Mouse (Mus musculus) heart, embryonic 10.5 days (tissue): ENCODE measurements around the gene Spata9. TPM values are rescaled to one million over a fixed set of nuclear protein-coding genes. Genes with fewer than 3 reads are reported as not detected.
"Not testable (repeated sequence)": the region's sequence is repeated elsewhere in the genome, so short reads cannot be mapped to it uniquely, and the experiment has no call there.

Source experiments
- DNase-seq: peaks from one replicate; pipeline ENCODE4 v3.0.0-alpha.2; 2017; ENCODE audit warnings: low spot score
- H3K27ac ChIP-seq: fragments of 300-500 bp; sonication (generic); 2 replicates; pipeline ENCODE4 v1.5.1; 2016; ENCODE audit warnings: mild to moderate bottlenecking
- H3K27me3 ChIP-seq: fragments of 300-500 bp; sonication (generic); 2 replicates; pipeline ENCODE4 v1.6.1; 2016; ENCODE audit warnings: mild to moderate bottlenecking; ENCODE audit not compliant: poor library complexity, insufficient read depth, severe bottlenecking
- H3K36me3 ChIP-seq: fragments of 300-500 bp; sonication (generic); 2 replicates; pipeline ENCODE4 v1.6.1; 2016; ENCODE audit warnings: mild to moderate bottlenecking, moderate library complexity
- H3K4me1 ChIP-seq: fragments of 300-500 bp; sonication (generic); 2 replicates; pipeline ENCODE4 v1.6.1; 2016; ENCODE audit warnings: mild to moderate bottlenecking
- H3K4me3 ChIP-seq: fragments of 300-500 bp; sonication (generic); 2 replicates; pipeline ENCODE4 v1.5.1; 2016; ENCODE audit warnings: mild to moderate bottlenecking, moderate library complexity
- H3K9me3 ChIP-seq: fragments of 300-500 bp; sonication (generic); 2 replicates; pipeline ENCODE4 v1.6.1; 2016; ENCODE audit warnings: mild to moderate bottlenecking, moderate library complexity
- WGBS: fragments of 180-500 bp; shearing (Covaris S2); methylation state at CpG from one replicate; pipeline ENCODE4 v1.1.7; 2016; 5-methylcytosine and 5-hydroxymethylcytosine counted together
- polyA plus RNA-seq: library from polyadenylated mRNA; unstranded; fragments of >200 nt; fragmentation: Nextera tagmentation; extraction: Ambion mirVana; gene quantifications from 2 replicates; pipeline ENCODE4 v1.2.1, GENCODE M21; 2016

The Spata9 gene
- polyA plus RNA-seq = 0.28 and 0.34 TPM in 2 replicates

- DNase-seq = no peak
- Histone ChIP-seq H3K4me1 (no peaks in the 10 kb centered on the region), H3K4me3 (no peak within 1 kb of the TSS), H3K9me3 (no peaks in the 10 kb centered on the region), H3K36me3 (no peaks in the 10 kb centered on the region), H3K27ac (no peak within 1 kb of the TSS), H3K27me3 (no peaks in the 10 kb centered on the region)
- WGBS = 73% methylated on average over 1 of the region's 1 CpGs
Observed at GRCm38 (mm10) chr13:75966850-75967249, at the start of gene Spata9. Gene Spata9 (plus strand): TSS chr13:75967150.

GRCm38 (mm10) chr13:75927951-75928350 is 39.0 kb upstream of the Spata9 start:
- Histone ChIP-seq H3K27ac (no peak overlapping the region), H3K36me3 (peaks cover 24% of the 10 kb centered on the region), H3K9me3 (no peaks in the 10 kb centered on the region), H3K4me3 (no peak overlapping the region), H3K27me3 (no peaks in the 10 kb centered on the region), H3K4me1 (no peaks in the 10 kb centered on the region)
- no peak for DNase-seq

- H3K27ac ChIP-seq, H3K4me1 ChIP-seq, H3K9me3 ChIP-seq, DNase-seq, H3K27me3 ChIP-seq, H3K4me3 ChIP-seq: not testable (repeated sequence)
- peaks cover 24% of the 10 kb centered on the region for H3K36me3 ChIP-seq
- 90% methylated on average over 5 of the region's 5 CpGs for whole genome bisulfite sequencing
Observed at GRCm38 (mm10) chr13:75929071-75929470, 37.9 kb upstream of the Spata9 start.

GRCm38 (mm10) chr13:75930023-75930422 is 36.9 kb upstream of the Spata9 start:
- 93% methylated on average over 20 of the region's 20 CpGs for WGBS
- Histone ChIP-seq H3K36me3 (peaks cover 24% of the 10 kb centered on the region), H3K4me3 (no peak overlapping the region), H3K27me3 (no peaks in the 10 kb centered on the region), H3K9me3 (no peaks in the 10 kb centered on the region), H3K4me1 (no peaks in the 10 kb centered on the region), H3K27ac (no peak overlapping the region)
- no peak for DNase-seq

GRCm38 (mm10) chr13:75930660-75931059 is 36.3 kb upstream of the Spata9 start:
- Histone ChIP-seq H3K9me3 (no peaks in the 10 kb centered on the region), H3K27ac (no peak overlapping the region), H3K27me3 (no peaks in the 10 kb centered on the region), H3K4me1 (no peaks in the 10 kb centered on the region), H3K4me3 (no peak overlapping the region), H3K36me3 (peaks cover 24% of the 10 kb centered on the region)
- no peak for DNase-seq
- WGBS = 51% methylated on average over 2 of the region's 2 CpGs

- no peak overlapping the region for H3K27ac ChIP-seq
- peak; percentile 84 for DNase-seq
Observed at GRCm38 (mm10) chr13:75931073-75931472, 35.9 kb upstream of the Spata9 start.

GRCm38 (mm10) chr13:75933287-75933686 is 33.7 kb upstream of the Spata9 start:
- H3K9me3 ChIP-seq = no peaks in the 10 kb centered on the region
- WGBS = 90% methylated on average over 1 of the region's 1 CpGs
- H3K27me3 ChIP-seq = no peaks in the 10 kb centered on the region
- peaks cover 31% of the 10 kb centered on the region for H3K36me3 ChIP-seq
- DNase-seq = no peak
- H3K4me3 ChIP-seq = no peak overlapping the region
- no peaks in the 10 kb centered on the region for H3K4me1 ChIP-seq
- no peak overlapping the region for H3K27ac ChIP-seq

More at GRCm38 (mm10) chr13:75931073-75931472, 35.9 kb upstream of the Spata9 start:
- no peaks in the 10 kb centered on the region for H3K27me3 ChIP-seq
- WGBS = 31% methylated on average over 5 of the region's 5 CpGs
- H3K4me1 ChIP-seq = no peaks in the 10 kb centered on the region
- no peak overlapping the region for H3K4me3 ChIP-seq
- no peaks in the 10 kb centered on the region for H3K9me3 ChIP-seq
- peaks cover 24% of the 10 kb centered on the region for H3K36me3 ChIP-seq

GRCm38 (mm10) chr13:75938866-75939265 is 28.1 kb upstream of the Spata9 start:
- Histone ChIP-seq H3K9me3 (no peaks in the 10 kb centered on the region), H3K27ac (no peak overlapping the region), H3K27me3 (no peaks in the 10 kb centered on the region), H3K36me3 (peaks cover 27% of the 10 kb centered on the region), H3K4me1 (peaks cover 7% of the 10 kb centered on the region), H3K4me3 (no peak overlapping the region)
- 89% methylated on average over 5 of the region's 5 CpGs for WGBS
- no peak for DNase-seq

GRCm38 (mm10) chr13:75940791-75941517 is 26.0 kb upstream of the Spata9 start:
- Histone ChIP-seq H3K27ac (no peak overlapping the region), H3K4me3 (no peak overlapping the region; the same call in 1 of the 2 replicates), H3K9me3 (no peaks in the 10 kb centered on the region), H3K27me3 (no peaks in the 10 kb centered on the region), H3K4me1 (peaks cover 7% of the 10 kb centered on the region), H3K36me3 (peaks cover 27% of the 10 kb centered on the region)
- WGBS = 90% methylated on average over 2 of the region's 2 CpGs
- no peak for DNase-seq

- WGBS = 90% methylated on average over 5 of the region's 5 CpGs
- no peak for DNase-seq
- Histone ChIP-seq H3K9me3 (no peaks in the 10 kb centered on the region), H3K27ac (no peak overlapping the region), H3K4me3 (peak overlapping the region; percentile 86; the same call in 1 of the 2 replicates), H3K4me1 (peaks cover 7% of the 10 kb centered on the region), H3K36me3 (peaks cover 27% of the 10 kb centered on the region), H3K27me3 (no peaks in the 10 kb centered on the region)
Observed at GRCm38 (mm10) chr13:75941518-75942295, 25.2 kb upstream of the Spata9 start.

- Histone ChIP-seq H3K27me3 (no peaks in the 10 kb centered on the region), H3K9me3 (no peaks in the 10 kb centered on the region), H3K4me1 (peaks cover 7% of the 10 kb centered on the region), H3K36me3 (peaks cover 21% of the 10 kb centered on the region), H3K4me3 (peak overlapping the region; percentile 86), H3K27ac (peak overlapping the region; percentile 99)
- under 1% methylated on average over 6 of the region's 6 CpGs for WGBS
- DNase-seq = no peak
Observed at GRCm38 (mm10) chr13:75942731-75943130, 24.2 kb upstream of the Spata9 start.

- H3K27ac ChIP-seq = peak within 1 kb of the TSS; percentile 99
- no peaks in the 10 kb centered on the region for H3K9me3 ChIP-seq
- peak within 1 kb of the TSS; percentile 86 for H3K4me3 ChIP-seq
- peak; percentile 93 for DNase-seq
- no peaks in the 10 kb centered on the region for H3K27me3 ChIP-seq
- peaks cover 7% of the 10 kb centered on the region for H3K4me1 ChIP-seq
- peaks cover 14% of the 10 kb centered on the region for H3K36me3 ChIP-seq
- under 1% methylated on average over 88 of the region's 110 CpGs for WGBS
Observed at GRCm38 (mm10) chr13:75943189-75944043, 23.5 kb upstream of the Spata9 start, which contains the start of gene Rhobtb3. Gene Rhobtb3 (minus strand): TSS chr13:75943925.
